Mouse (Mus musculus) G1E (cell line): ENCODE measurements around the gene Cant1. TPM values are rescaled to one million over a fixed set of nuclear protein-coding genes. Genes with fewer than 3 reads are reported as not detected.

Experiments used
- ATAC-seq: 2 replicates; pipeline ENCODE4 v1.8.0; 2016; ENCODE audit warnings: mild to moderate bottlenecking; ENCODE audit not compliant: insufficient number of reproducible peaks, poor library complexity, low FRiP score, severe bottlenecking; ENCODE audit errors: extremely low read depth
- DNase-seq: peaks from one replicate; pipeline ENCODE4 v3.0.0; 2012; ENCODE audit warnings: low spot score
- H3K27me3 ChIP-seq: 2 replicates; pipeline ENCODE4 v1.6.1; 2012; ENCODE audit warnings: mild to moderate bottlenecking, low read length, inconsistent platforms; ENCODE audit not compliant: insufficient read depth
- H3K36me3 ChIP-seq: replicated peaks from 2 replicates; pipeline ENCODE3; 2012; ENCODE audit warnings: mild to moderate bottlenecking, inconsistent platforms
- H3K4me1 ChIP-seq: 2 replicates; pipeline ENCODE4 v1.6.1; 2012; ENCODE audit warnings: low read depth, low read length, inconsistent platforms, mixed read lengths; ENCODE audit not compliant: insufficient read depth
- H3K4me3 ChIP-seq: 2 replicates; pipeline ENCODE4 v1.5.1; 2012; ENCODE audit warnings: low read depth, mild to moderate bottlenecking, inconsistent platforms, low read length, moderate library complexity, mixed read lengths
- H3K9me3 ChIP-seq: replicated peaks from 2 replicates; pipeline ENCODE4 v1.6.1; 2012; ENCODE audit warnings: inconsistent platforms
- CTCF ChIP-seq: IDR thresholded peaks from 2 replicates; pipeline ENCODE4 v1.5.1; 2012; ENCODE audit warnings: low read depth, low read length, inconsistent platforms, mixed read lengths
- GATA1 ChIP-seq: IDR thresholded peaks from 2 replicates; pipeline ENCODE4 v1.6.1; 2012; ENCODE audit warnings: borderline replicate concordance, low read length, inconsistent platforms, mixed read lengths
- GATA2 ChIP-seq: IDR thresholded peaks from 2 replicates; pipeline ENCODE4 v1.6.1; 2012; ENCODE audit warnings: low read depth, low read length, inconsistent platforms, borderline replicate concordance
- POLR2AphosphoS5 ChIP-seq: IDR thresholded peaks from 2 replicates; pipeline ENCODE4 v1.6.1; 2012; ENCODE audit warnings: low read depth, low read length, inconsistent platforms; ENCODE audit not compliant: insufficient replicate concordance
- TAL1 ChIP-seq: conservative IDR thresholded peaks from 2 replicates; pipeline ENCODE4 v1.6.1; 2012; ENCODE audit warnings: low read depth, low read length, inconsistent platforms, mixed read lengths
- polyA plus RNA-seq: library from polyadenylated mRNA; stranded (reverse); fragments of >175 nt; gene quantifications from 2 replicates; pipeline ENCODE4 v1.2.3, GENCODE M21; 2012
- total RNA-seq, 2 experiments: library from RNA; stranded (forward) in 1 of 2; stranded (reverse) in 1 of 2; fragments of 200-1000 nt in 1 of 2; fragments of >200 nt in 1 of 2; fragmentation: Nextera tagmentation in 1 of 2; gene quantifications; 2 replicates each; pipeline ENCODE4 v1.2.3; 2014 to 2017

Cant1 gene
- total and polyA plus RNA-seq, 3 experiments, result 14.9 to 47.2 (median 16.5) TPM

- Histone ChIP-seq H3K9me3 (peaks cover 8% of the 10 kb centered on the region), H3K4me3 (no peak overlapping the region), H3K27me3 (peaks cover 4% of the 10 kb centered on the region; the same call in 1 of the 2 replicates), H3K36me3 (no peaks in the 10 kb centered on the region), H3K4me1 (no peaks in the 10 kb centered on the region)
- peak; percentile 57 for DNase-seq
- TF ChIP-seq TAL1 (no peak), CTCF (peak; percentile 93)
- no peak; the same call in 1 of the 2 replicates for ATAC-seq
Measured at GRCm38 (mm10) chr11:118445843-118446242, 27.0 kb upstream of the Cant1 start.

- H3K27me3 ChIP-seq, result peaks cover 4% of the 10 kb centered on the region; the same call in 1 of the 2 replicates
- ATAC-seq, result no peak
- no peak for TF ChIP-seq TAL1
- no peak for TF ChIP-seq GATA1
- no peak for TF ChIP-seq POLR2AphosphoS5
- peak; percentile 59; the same call in 1 of the 2 replicates for TF ChIP-seq CTCF
- no peak for TF ChIP-seq GATA2
- H3K4me1 ChIP-seq, result no peaks in the 10 kb centered on the region
- DNase-seq, result no peak
- H3K4me3 ChIP-seq, result no peak overlapping the region
- H3K36me3 ChIP-seq, result no peaks in the 10 kb centered on the region
- peaks cover 8% of the 10 kb centered on the region for H3K9me3 ChIP-seq
Measured at GRCm38 (mm10) chr11:118443201-118443970, 24.5 kb upstream of the Cant1 start.

- DNase-seq (no peak), ATAC-seq (no peak)
- H3K27me3 ChIP-seq, result peaks cover 4% of the 10 kb centered on the region; the same call in 1 of the 2 replicates
- H3K36me3 ChIP-seq, result no peaks in the 10 kb centered on the region
- H3K4me3 ChIP-seq, result no peak overlapping the region
- TF ChIP-seq TAL1, result no peak
- TF ChIP-seq GATA2, result no peak
- no peak for TF ChIP-seq POLR2AphosphoS5
- no peak for TF ChIP-seq CTCF
- no peak for TF ChIP-seq GATA1
- H3K9me3 ChIP-seq, result peaks cover 8% of the 10 kb centered on the region
- H3K4me1 ChIP-seq, result no peaks in the 10 kb centered on the region
Measured at GRCm38 (mm10) chr11:118442691-118443090, 23.8 kb upstream of the Cant1 start.

GRCm38 (mm10) chr11:118438665-118439414, 20.0 kb upstream of the Cant1 start:
- no peaks in the 10 kb centered on the region for H3K36me3 ChIP-seq
- no peak overlapping the region for H3K4me3 ChIP-seq
- H3K9me3 ChIP-seq, result peaks cover 8% of the 10 kb centered on the region
- ATAC-seq, result no peak
- no peaks in the 10 kb centered on the region for H3K4me1 ChIP-seq
- no peak for DNase-seq
- TF ChIP-seq GATA1, result no peak
- no peak for TF ChIP-seq TAL1
- TF ChIP-seq GATA2, result no peak
- TF ChIP-seq CTCF, result no peak
- TF ChIP-seq POLR2AphosphoS5, result no peak
- peaks cover 3% of the 10 kb centered on the region; the same call in 1 of the 2 replicates for H3K27me3 ChIP-seq

DNA sequence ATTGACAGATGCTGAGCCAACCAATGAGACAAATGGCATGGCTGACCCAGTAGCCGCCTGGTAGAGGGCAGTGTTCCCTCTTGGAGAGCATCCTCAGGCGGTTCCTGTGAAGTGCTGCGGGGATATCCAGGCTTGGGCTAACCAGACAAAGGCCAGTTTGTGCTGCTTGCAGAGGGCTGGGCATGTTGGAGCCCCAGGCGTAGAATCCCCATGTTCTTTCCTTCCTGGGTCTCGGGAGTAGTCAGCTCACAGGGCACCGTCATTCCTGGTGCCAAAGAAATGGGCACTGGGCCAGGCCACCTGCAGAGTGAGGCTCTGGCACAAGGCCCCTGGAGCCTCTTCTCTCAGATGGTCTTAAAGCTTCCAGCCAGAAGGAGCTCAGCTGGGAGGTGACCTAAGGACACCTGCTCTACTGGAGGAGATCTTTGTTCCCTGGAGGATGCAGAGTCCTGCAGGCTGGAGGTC, 17.6 kb upstream of the Cant1 start:
- H3K27me3 ChIP-seq, result 0 out of 2 replicates have a peak, but pooled peaks cover 3% of the 10 kb centered on the region
- H3K9me3 ChIP-seq, result peaks cover 4% of the 10 kb centered on the region
- H3K36me3 ChIP-seq, result no peaks in the 10 kb centered on the region
- no peak overlapping the region for H3K4me3 ChIP-seq
- ATAC-seq, result no peak
- no peaks in the 10 kb centered on the region for H3K4me1 ChIP-seq
- DNase-seq, result no peak
- TF ChIP-seq GATA2, result no peak
- TF ChIP-seq TAL1, result no peak

GRCm38 (mm10) chr11:118434093-118434492, 15.2 kb upstream of the Cant1 start:
- TF ChIP-seq GATA2 (no peak), TAL1 (no peak), CTCF (no peak), GATA1 (no peak), POLR2AphosphoS5 (no peak)
- Histone ChIP-seq H3K4me3 (no peak overlapping the region), H3K27me3 (0 out of 2 replicates have a peak, but pooled peaks cover 3% of the 10 kb centered on the region), H3K9me3 (no peaks in the 10 kb centered on the region), H3K36me3 (no peaks in the 10 kb centered on the region), H3K4me1 (no peaks in the 10 kb centered on the region)
- ATAC-seq (no peak), DNase-seq (no peak)
